Mouse (Mus musculus): ENCODE results near the gene Slc12a5. TPM values are rescaled to one million over a fixed set of nuclear protein-coding genes. Genes with fewer than 3 reads are reported as not detected.
A peak's percentile ranks its signal among the peaks of the same experiment; 100 is the strongest.

The Slc12a5 gene
- polyA plus RNA-seq, 1 experiment: 1.2 TPM

DNA sequence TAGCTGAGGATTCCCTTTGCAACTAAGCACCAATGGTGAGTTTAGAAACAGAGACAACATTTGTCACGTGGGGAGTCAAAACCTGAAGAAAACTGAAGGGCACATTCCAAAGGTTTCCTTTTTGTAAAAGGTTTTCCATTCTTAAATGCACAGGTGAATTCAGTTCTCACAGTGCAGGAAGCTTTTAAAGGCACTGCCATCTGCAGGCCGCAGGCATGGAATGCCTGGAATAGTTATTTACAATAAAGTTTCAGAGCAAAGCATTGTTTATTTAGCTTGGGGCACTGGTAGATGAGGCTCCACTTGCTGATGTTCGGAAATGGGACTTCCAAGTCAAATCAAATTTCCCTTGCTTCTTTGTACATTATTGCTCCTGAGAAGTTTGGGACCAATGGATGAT, 71.9 kb downstream of the Slc12a5 start:
- no peak for DNase-seq (ENCODE audit: low spot score)

DNA sequence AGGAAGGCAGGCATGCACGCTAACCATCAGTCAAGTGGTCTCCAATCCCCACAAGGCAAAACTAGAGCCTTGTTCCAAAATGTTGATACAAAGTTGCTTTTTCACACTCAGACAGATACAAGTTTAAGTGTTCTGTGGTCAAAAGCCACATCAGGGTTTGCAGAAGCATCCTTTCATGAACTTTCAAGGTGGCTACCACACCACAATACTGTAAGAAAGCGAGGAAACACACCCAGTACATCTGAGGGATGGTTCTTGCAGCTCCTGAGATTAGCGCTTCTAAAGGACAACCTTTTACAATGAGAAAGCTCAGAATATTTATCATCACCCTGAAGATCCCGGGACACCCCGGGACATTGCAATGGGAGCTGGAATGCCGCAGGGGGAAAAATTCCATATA, 72.7 kb downstream of the Slc12a5 start:
- no peak for DNase-seq (ENCODE audit: low spot score)

GRCm38 (mm10) chr2:165034131-165035057, 73.8 kb downstream of the Slc12a5 start, which contains the start of gene Ncoa5:
TSS of gene Ncoa5 (minus strand) at chr2:165034867.
- DNase-seq (ENCODE audit: low spot score): peak; percentile 98

GRCm38 (mm10) chr2:165035058-165035431, 74.4 kb downstream of the Slc12a5 start:
- DNase-seq (ENCODE audit: low spot score): no peak

GRCm38 (mm10) chr2:165037415-165037814, 76.8 kb downstream of the Slc12a5 start:
- no peak for DNase-seq (ENCODE audit: low spot score)

GRCm38 (mm10) chr2:165042126-165042525, 81.5 kb downstream of the Slc12a5 start:
- no peak for DNase-seq (ENCODE audit: low spot score)

DNA sequence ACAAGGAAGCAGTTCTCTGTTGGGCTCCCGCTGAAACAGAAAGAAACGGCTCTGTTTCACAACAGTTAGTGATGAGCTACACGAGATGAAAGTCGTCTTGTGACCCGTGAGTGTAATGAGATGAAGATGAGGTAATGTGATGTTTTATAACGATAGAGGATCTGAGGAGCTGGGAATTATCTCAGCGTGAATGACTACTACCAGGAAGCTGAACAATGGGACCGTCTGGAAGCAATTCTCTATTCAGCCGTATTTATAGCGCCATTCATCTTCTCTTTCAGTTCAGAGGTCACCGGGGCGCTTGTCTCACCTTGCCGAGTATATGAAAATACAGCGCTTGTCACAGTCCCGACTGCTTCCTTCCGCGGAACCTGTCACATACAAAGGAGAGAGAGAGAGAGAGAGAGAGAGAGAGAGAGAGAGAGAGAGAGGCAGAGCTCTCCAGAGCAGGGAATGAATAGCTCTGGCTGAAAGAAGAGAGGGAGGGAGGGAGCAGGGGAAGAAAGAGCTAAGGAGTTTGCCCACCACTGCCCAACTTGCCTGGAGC, 82.6 kb downstream of the Slc12a5 start:
- DNase-seq (ENCODE audit: low spot score): no peak

GRCm38 (mm10) chr2:165043729-165044128, 83.1 kb downstream of the Slc12a5 start:
- DNase-seq (ENCODE audit: low spot score): no peak

GRCm38 (mm10) chr2:165049044-165049443, 88.4 kb downstream of the Slc12a5 start:
- DNase-seq (ENCODE audit: low spot score): no peak

Other genes starting within 250 kb of the Slc12a5 start
- gene Spint5, start 245.5 kb upstream of the Slc12a5 start, polyA plus RNA-seq (2012; rRNA removed): not detected in 2 replicates
- gene Wfdc3, start 214.9 kb upstream of the Slc12a5 start, polyA plus RNA-seq (2012; rRNA removed): 0.81 and 0.96 TPM in 2 replicates
- gene Dnttip1, start 214.8 kb upstream of the Slc12a5 start, polyA plus RNA-seq (2012; rRNA removed): 36.1 and 36.7 TPM in 2 replicates
- gene Ube2c, start 190.9 kb upstream of the Slc12a5 start, polyA plus RNA-seq (2012; rRNA removed): 7.3 and 7.9 TPM in 2 replicates
- gene Tnnc2, start 180.8 kb upstream of the Slc12a5 start, polyA plus RNA-seq (2012; rRNA removed): 21.9 and 26.7 TPM in 2 replicates
- 24.4 and 29.0 TPM in 2 replicates for gene Snx21, start 175.0 kb upstream of the Slc12a5 start, polyA plus RNA-seq (2012; rRNA removed)
- 37.5 and 45.7 TPM in 2 replicates for gene Acot8, start 155.9 kb upstream of the Slc12a5 start, polyA plus RNA-seq (2012; rRNA removed)
- gene Zswim3, start 155.7 kb upstream of the Slc12a5 start, polyA plus RNA-seq (2012; rRNA removed): 5.3 and 6.2 TPM in 2 replicates
- gene Zswim1, start 138.1 kb upstream of the Slc12a5 start, polyA plus RNA-seq (2012; rRNA removed): 5.4 and 8.1 TPM in 2 replicates
- gene Spata25, start 132.3 kb upstream of the Slc12a5 start, polyA plus RNA-seq (2012; rRNA removed): 0.13 TPM in 1 of 2 replicates, not detected in the other
- gene Ctsa, start 127.9 kb upstream of the Slc12a5 start, polyA plus RNA-seq (2012; rRNA removed): 200 and 235 TPM in 2 replicates
- gene Neurl2, start 127.3 kb upstream of the Slc12a5 start, polyA plus RNA-seq (2012; rRNA removed): 12.5 and 15.3 TPM in 2 replicates
- gene Pltp, start 103.1 kb upstream of the Slc12a5 start, polyA plus RNA-seq (2012; rRNA removed): 247 and 252 TPM in 2 replicates
- gene Pcif1, start 81.5 kb upstream of the Slc12a5 start, polyA plus RNA-seq (2012; rRNA removed): 27.8 and 29.4 TPM in 2 replicates
- 15.6 and 16.3 TPM in 2 replicates for gene Zfp335, start 49.0 kb upstream of the Slc12a5 start, polyA plus RNA-seq (2012; rRNA removed)
- gene Mmp9, start 20.0 kb upstream of the Slc12a5 start, polyA plus RNA-seq (2012; rRNA removed): 13.0 and 13.5 TPM in 2 replicates
- gene Ncoa5, start 74.1 kb downstream of the Slc12a5 start, polyA plus RNA-seq (2012; rRNA removed): 30.9 and 33.6 TPM in 2 replicates
- 8.6 and 9.5 TPM in 2 replicates for gene Cd40, start 94.8 kb downstream of the Slc12a5 start, polyA plus RNA-seq (2012; rRNA removed)
- not detected in 2 replicates for gene 1700025C18Rik, start 129.9 kb downstream of the Slc12a5 start, polyA plus RNA-seq (2012; rRNA removed)

Data from urinary bladder, adult 2 months (tissue).